Mouse (Mus musculus) heart, embryonic 13.5 days (tissue): Measurements from ENCODE around the gene Rab3il1. TPM values are rescaled to one million over a fixed set of nuclear protein-coding genes. Genes with fewer than 3 reads are reported as not detected.

Source experiments
- polyA plus RNA-seq: library from polyadenylated mRNA; unstranded; fragments of >200 nt; fragmentation: Nextera tagmentation; extraction: Ambion mirVana; gene quantifications from 2 replicates; pipeline ENCODE4 v1.2.1, GENCODE M21; 2015

Gene Rab3il1
- polyA plus RNA-seq, 1 experiment from 2014 or later, result 32.5 TPM

Other genes with a start within 250 kb of the Rab3il1 start
- gene Scgb2a2, start 154.1 kb upstream of the Rab3il1 start, polyA plus RNA-seq, result not detected in 2 replicates
- gene Incenp, start 102.1 kb upstream of the Rab3il1 start, polyA plus RNA-seq, result 68.6 and 69.4 TPM in 2 replicates
- 2,189 and 2,554 TPM in 2 replicates for gene Fth1, start 21.1 kb upstream of the Rab3il1 start, polyA plus RNA-seq
- gene Best1, start within 50 bp of the Rab3il1 start, polyA plus RNA-seq, result 0.23 and 0.27 TPM in 2 replicates
- 39.4 and 41.9 TPM in 2 replicates for gene Fads3, start 39.9 kb downstream of the Rab3il1 start, polyA plus RNA-seq
- gene Fads2, start 100.1 kb downstream of the Rab3il1 start, polyA plus RNA-seq, result 47.1 and 50.3 TPM in 2 replicates
- gene Fads1, start 181.2 kb downstream of the Rab3il1 start, polyA plus RNA-seq, result 54.8 and 58.9 TPM in 2 replicates
- 399 and 448 TPM in 2 replicates for gene Tmem258, start 202.3 kb downstream of the Rab3il1 start, polyA plus RNA-seq
- 49.0 and 56.8 TPM in 2 replicates for gene Fen1, start 202.5 kb downstream of the Rab3il1 start, polyA plus RNA-seq
- gene Myrf, start 239.1 kb downstream of the Rab3il1 start, polyA plus RNA-seq, result 8.4 and 11.1 TPM in 2 replicates